Mouse (Mus musculus) R1 (cell line): ENCODE results near the gene Plek.

ENCODE experiments used
- DNase-seq: peaks from one replicate; pipeline ENCODE4 v3.0.0-alpha.2; 2018; ENCODE audit warnings: low read depth, low spot score

The Plek gene

GRCm38 (mm10) chr11:17000353-17001334, 51.5 kb downstream of the Plek start:
- DNase-seq, result no peak

GRCm38 (mm10) chr11:16999933-17000332, 52.2 kb downstream of the Plek start:
- DNase-seq, result no peak

- DNase-seq, result no peak
Measured at GRCm38 (mm10) chr11:16999387-16999786, 52.8 kb downstream of the Plek start.

- no peak for DNase-seq
Measured at GRCm38 (mm10) chr11:16997465-16997864, 54.7 kb downstream of the Plek start.

- no peak for DNase-seq
Measured at GRCm38 (mm10) chr11:16996818-16997217, 55.4 kb downstream of the Plek start.

GRCm38 (mm10) chr11:16992880-16993279, 59.3 kb downstream of the Plek start:
- DNase-seq, result no peak

- no peak for DNase-seq
Measured at GRCm38 (mm10) chr11:16989885-16990284, 62.3 kb downstream of the Plek start.

- no peak for DNase-seq
Measured at GRCm38 (mm10) chr11:16987745-16988328, 64.3 kb downstream of the Plek start.

GRCm38 (mm10) chr11:16986550-16987187, 65.5 kb downstream of the Plek start:
- no peak for DNase-seq

GRCm38 (mm10) chr11:16978161-16978707, 73.9 kb downstream of the Plek start:
- no peak for DNase-seq

- no peak for DNase-seq
Measured at GRCm38 (mm10) chr11:16977611-16978010, 74.6 kb downstream of the Plek start.

- no peak for DNase-seq
Measured at GRCm38 (mm10) chr11:16976937-16977336, 75.2 kb downstream of the Plek start.

- DNase-seq, result no peak
Measured at GRCm38 (mm10) chr11:16973086-16973485, 79.1 kb downstream of the Plek start.

GRCm38 (mm10) chr11:16972027-16972426, 80.2 kb downstream of the Plek start:
- DNase-seq, result no peak

- no peak for DNase-seq
Measured at GRCm38 (mm10) chr11:16969650-16970049, 82.5 kb downstream of the Plek start.

GRCm38 (mm10) chr11:16967806-16968205, 84.4 kb downstream of the Plek start:
- peak; percentile 26 for DNase-seq

GRCm38 (mm10) chr11:16958520-16958919, 93.7 kb downstream of the Plek start:
- DNase-seq, result no peak

GRCm38 (mm10) chr11:16957030-16957429, 95.2 kb downstream of the Plek start:
- DNase-seq, result no peak

- no peak for DNase-seq
Measured at GRCm38 (mm10) chr11:16956115-16956862, 95.9 kb downstream of the Plek start.

- no peak for DNase-seq
Measured at GRCm38 (mm10) chr11:16951761-16952010, 100.5 kb downstream of the Plek start.

GRCm38 (mm10) chr11:16950976-16951760, 101.0 kb downstream of the Plek start, which contains the start of gene Fbxo48:
Gene Fbxo48 (plus strand): TSS chr11:16951375.
- peak; percentile 100 for DNase-seq
